26 mouse cellular contexts compared by ENCODE assay signal in the genomic region with DNA sequence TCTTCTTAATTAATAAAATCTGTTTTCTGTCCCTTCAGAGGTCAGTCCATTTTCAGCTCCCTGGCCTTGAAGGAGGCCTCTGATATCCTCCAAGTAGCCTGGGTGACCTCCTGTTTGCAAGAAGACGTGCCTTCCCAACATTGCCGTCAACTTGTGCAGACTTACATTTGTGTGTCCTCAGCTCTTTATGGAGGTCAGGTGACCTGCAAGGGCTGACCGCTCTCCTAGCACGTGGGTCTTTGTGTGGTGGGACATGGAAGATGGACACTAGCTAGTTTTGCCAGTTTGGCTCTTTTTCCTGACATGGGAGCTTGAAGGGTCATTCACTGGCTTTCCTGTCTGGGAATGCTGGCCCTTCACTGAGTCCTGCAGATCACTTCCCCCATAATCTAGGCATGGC.
"Had no signal": no experiment of that assay in that cellular context is flagged by ENCODE, and none has a peak within 500 bp of the region (broad histone marks: within the 10 kb centered on the region; RNA-seq: fewer than 3 reads in every experiment).

No protein-coding gene starts in this region.

- ATAC-seq: inflammation-experienced regulatory T-cells, adult 6 months; intestine, embryonic 16.5 days; liver, embryonic 12.5 days; midbrain, embryonic 13.5 days; midbrain, embryonic 16.5 days had no signal

- H3K9me3 ChIP-seq: limb, embryonic 10.5 days; limb, embryonic 13.5 days; liver, embryonic 12.5 days; liver, embryonic 15.5 days; lung, embryonic 15.5 days; megakaryocyte, embryonic 14.5 days; midbrain, embryonic 10.5 days; midbrain, embryonic 13.5 days; neural tube, embryonic 13.5 days; stomach, embryonic 15.5 days had no signal

- H3K9ac ChIP-seq: limb, embryonic 13.5 days; liver, embryonic 12.5 days; liver, embryonic 15.5 days; lung, embryonic 15.5 days; midbrain, embryonic 13.5 days; neural tube, embryonic 13.5 days; stomach, embryonic 15.5 days had no signal

- H3K4me3 ChIP-seq: layer of hippocampus, adult 2 months; limb, embryonic 10.5 days; limb, embryonic 13.5 days; liver, embryonic 12.5 days; liver, embryonic 15.5 days; lung, embryonic 15.5 days; megakaryocyte, embryonic 14.5 days; midbrain, embryonic 10.5 days; midbrain, embryonic 13.5 days; myocyte; neural tube, embryonic 13.5 days; stomach, embryonic 15.5 days had no signal

- DNase-seq: layer of hippocampus, adult 9-11 months; liver; lung, adult 18-20 months; lung, postnatal 10 days; lung, postnatal 36 days; retina, postnatal 1 day; right cerebral cortex, postnatal 25 days; spleen, adult 18-20 months; thymus, adult 18-20 months; thymus, postnatal 14 days; thymus, postnatal 4 days had no signal

- H3K27ac ChIP-seq: layer of hippocampus, adult 2 months; limb, embryonic 10.5 days; limb, embryonic 13.5 days; liver, embryonic 12.5 days; liver, embryonic 15.5 days; lung, embryonic 15.5 days; midbrain, embryonic 10.5 days; midbrain, embryonic 13.5 days; neural tube, embryonic 13.5 days; stomach, embryonic 15.5 days had no signal

- H3K4me1 ChIP-seq: liver, embryonic 15.5 days; lung, embryonic 15.5 days; megakaryocyte, embryonic 14.5 days; midbrain, embryonic 10.5 days; midbrain, embryonic 13.5 days; neural tube, embryonic 13.5 days; stomach, embryonic 15.5 days had no signal

- H3K27me3 ChIP-seq: limb, embryonic 13.5 days; liver, embryonic 12.5 days; liver, embryonic 15.5 days; lung, embryonic 15.5 days; megakaryocyte, embryonic 14.5 days; midbrain, embryonic 13.5 days; neural tube, embryonic 13.5 days; stomach, embryonic 15.5 days had no signal

- H3K36me3 ChIP-seq: limb, embryonic 10.5 days; limb, embryonic 13.5 days; liver, embryonic 12.5 days; liver, embryonic 15.5 days; lung, embryonic 15.5 days; midbrain, embryonic 10.5 days; midbrain, embryonic 13.5 days; neural tube, embryonic 13.5 days; stomach, embryonic 15.5 days had no signal

- H3K4me2 ChIP-seq: limb, embryonic 13.5 days; liver, embryonic 12.5 days; liver, embryonic 15.5 days; lung, embryonic 15.5 days; midbrain, embryonic 13.5 days; neural tube, embryonic 13.5 days; stomach, embryonic 15.5 days had no signal
